Mouse (Mus musculus) heart, adult 2 months (tissue): ENCODE measurements around the gene Cep41.
A peak's percentile ranks its signal among the peaks of the same experiment; 100 is the strongest.

Experiments used
- EP300 ChIP-seq: fragments of 200-500 bp; IDR thresholded peaks from 2 replicates; pipeline ENCODE4 v1.6.1; 2011; ENCODE audit warnings: low read depth, low read length, control low read depth; ENCODE audit not compliant: insufficient read depth
- POLR2A ChIP-seq: fragments of 200-500 bp; IDR thresholded peaks from 2 replicates; pipeline ENCODE4 v1.6.1; 2011; ENCODE audit warnings: mild to moderate bottlenecking, low read depth, low read length, control low read depth; ENCODE audit not compliant: insufficient read depth

DNA sequence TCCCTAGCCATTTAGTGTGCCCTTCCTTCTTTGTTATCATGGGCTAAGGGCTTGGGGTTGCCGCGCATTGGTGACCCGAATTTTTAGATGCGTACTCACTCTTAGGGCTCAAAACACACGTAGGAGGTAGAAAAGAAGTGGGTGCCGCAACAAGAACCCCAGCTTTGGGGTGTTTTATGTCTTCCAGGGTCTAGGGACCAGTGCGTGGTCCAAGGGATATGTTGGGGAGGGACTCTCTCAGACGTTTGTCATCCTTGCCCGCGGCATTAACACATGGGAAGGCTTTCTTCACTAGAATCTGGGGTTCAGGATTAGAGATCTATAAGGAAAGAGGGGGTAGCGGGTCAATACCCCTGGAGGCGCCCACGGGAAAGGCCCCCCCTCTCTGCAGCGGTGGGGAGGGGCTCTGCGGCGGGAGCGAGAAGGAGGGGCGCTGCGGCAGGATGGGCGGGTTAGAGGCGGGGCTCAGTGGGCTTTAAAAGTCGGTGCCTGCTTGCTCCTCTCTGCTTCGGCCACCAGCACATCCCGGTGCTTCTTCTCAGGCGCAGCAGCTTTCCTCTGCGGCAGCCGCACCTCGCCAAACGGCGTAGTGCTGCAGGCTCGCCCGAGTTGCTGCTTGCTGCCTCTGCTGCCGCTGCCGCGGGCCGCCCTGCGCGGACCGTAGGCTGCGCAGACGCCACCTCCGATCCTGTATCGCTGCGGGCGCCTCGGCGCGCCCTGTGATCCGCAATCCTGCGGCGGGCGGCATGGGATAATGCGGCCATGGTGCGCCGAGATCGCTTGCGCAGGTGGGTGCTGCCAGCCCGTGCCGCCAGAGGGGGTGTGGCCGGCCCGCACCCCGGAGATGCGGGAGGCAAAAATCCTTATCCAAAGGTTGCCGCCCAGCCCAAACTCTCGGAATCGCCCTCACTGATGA lies 44.3 kb upstream of the Cep41 start:
- TF ChIP-seq EP300, result no peak
- peak; percentile 97 for TF ChIP-seq POLR2A
